Mouse (Mus musculus) limb, embryonic 14.5 days (tissue): ENCODE measurements at regions not wholly inside any gene's neighbourhood (a gene's known extent, or its start where the extent isn't known, plus 50 kb on each side); places are given as distances from the start of the nearest gene placed in this dataset.

Experiments
- ATAC-seq: fragments of 200-750 bp; cut with Nextera tagmentation; 2 replicates; pipeline ENCODE4 v1.8.0; 2017; ENCODE audit warnings: low read depth, moderate number of reproducible peaks, moderate TSS enrichment; ENCODE audit not compliant: low FRiP score
- DNase-seq: peaks from one replicate; pipeline ENCODE4 v3.0.0-alpha.2; 2015; ENCODE audit warnings: low spot score
- H3K27ac ChIP-seq: fragments of 300-500 bp; sonication (generic); replicated peaks from 2 replicates; pipeline ENCODE4 v1.5.1; 2014; ENCODE audit warnings: low read depth, mild to moderate bottlenecking, low read length, moderate library complexity, mixed read lengths
- H3K27me3 ChIP-seq: fragments of 300-500 bp; sonication (generic); 2 replicates; pipeline ENCODE4 v1.6.1; 2014; ENCODE audit warnings: low read length, mixed read lengths; ENCODE audit not compliant: control insufficient read depth, insufficient read depth
- H3K36me3 ChIP-seq: fragments of 300-500 bp; sonication (generic); 2 replicates; pipeline ENCODE4 v1.6.1; 2014; ENCODE audit warnings: mild to moderate bottlenecking, low read length, moderate library complexity, mixed read lengths; ENCODE audit not compliant: control insufficient read depth, insufficient read depth
- H3K4me1 ChIP-seq: fragments of 300-500 bp; sonication (generic); 2 replicates; pipeline ENCODE4 v1.6.1; 2014; ENCODE audit warnings: antibody characterized with exemption, low read length, mixed read lengths; ENCODE audit not compliant: control insufficient read depth, insufficient read depth
- H3K4me2 ChIP-seq: fragments of 300-500 bp; sonication (generic); replicated peaks from 2 replicates; pipeline ENCODE4 v1.6.1; 2014; ENCODE audit warnings: low read depth, mild to moderate bottlenecking, low read length, moderate library complexity; ENCODE audit not compliant: severe bottlenecking
- H3K4me3 ChIP-seq: fragments of 300-500 bp; sonication (generic); replicated peaks from 2 replicates; pipeline ENCODE4 v1.5.1; 2014; ENCODE audit warnings: low read length
- H3K9ac ChIP-seq: fragments of 300-500 bp; sonication (generic); 2 replicates; pipeline ENCODE4 v1.6.1; 2014; ENCODE audit warnings: mild to moderate bottlenecking, low read depth, low read length, moderate library complexity; ENCODE audit not compliant: severe bottlenecking
- H3K9me3 ChIP-seq: fragments of 300-500 bp; sonication (generic); 2 replicates; pipeline ENCODE4 v1.6.1; 2016; ENCODE audit warnings: low read length; ENCODE audit not compliant: control insufficient read depth
- POLR2A ChIP-seq: fragments of 200-500 bp; IDR thresholded peaks from 2 replicates; pipeline ENCODE4 v1.8.0; 2012; ENCODE audit warnings: inconsistent platforms, mild to moderate bottlenecking, moderate library complexity, borderline replicate concordance; ENCODE audit not compliant: insufficient read depth, insufficient read length; ENCODE audit errors: extremely low read depth
- WGBS: fragments of 180-500 bp; shearing (Covaris S2); extraction: QIAGEN DNeasy Blood & Tissue Kit; methylation state at CpG from one replicate; pipeline ENCODE4 v1.1.7; 2014; 5-methylcytosine and 5-hydroxymethylcytosine counted together

- Histone ChIP-seq H3K4me1 (no peaks in the 10 kb centered on the region), H3K4me3 (no peak overlapping the region), H3K27ac (no peak overlapping the region), H3K36me3 (no peaks in the 10 kb centered on the region), H3K9me3 (no peaks in the 10 kb centered on the region), H3K9ac (no peak overlapping the region), H3K4me2 (no peak overlapping the region), H3K27me3 (no peaks in the 10 kb centered on the region)
- WGBS = 84% methylated on average over 1 of the region's 1 CpGs
- ATAC-seq (no peak), DNase-seq (no peak)
- no peak for TF ChIP-seq POLR2A
Measured at GRCm38 (mm10) chr19:14736514-14736913, 138.7 kb upstream of the Tle4 start.

- ATAC-seq = no peak
- 7% methylated on average over 3 of the region's 3 CpGs for WGBS
- no peak for DNase-seq
- H3K4me3 ChIP-seq = no peak overlapping the region
- H3K9me3 ChIP-seq = no peaks in the 10 kb centered on the region
- no peak overlapping the region for H3K27ac ChIP-seq
- no peaks in the 10 kb centered on the region for H3K4me1 ChIP-seq
- TF ChIP-seq POLR2A = no peak
- H3K27me3 ChIP-seq = no peaks in the 10 kb centered on the region
- no peak overlapping the region for H3K9ac ChIP-seq
- no peak overlapping the region for H3K4me2 ChIP-seq
- no peaks in the 10 kb centered on the region for H3K36me3 ChIP-seq
Measured at GRCm38 (mm10) chr19:14725329-14725728, 127.5 kb upstream of the Tle4 start.

- Histone ChIP-seq H3K4me2 (no peak overlapping the region), H3K9ac (no peak overlapping the region), H3K27ac (no peak overlapping the region), H3K4me1 (no peaks in the 10 kb centered on the region), H3K36me3 (no peaks in the 10 kb centered on the region), H3K4me3 (no peak overlapping the region), H3K9me3 (no peaks in the 10 kb centered on the region), H3K27me3 (no peaks in the 10 kb centered on the region)
- TF ChIP-seq POLR2A = no peak
- no peak for ATAC-seq
- 43% methylated on average over 4 of the region's 4 CpGs for WGBS
- no peak for DNase-seq
Measured at GRCm38 (mm10) chr19:14724637-14725036, 126.8 kb upstream of the Tle4 start.

- H3K4me1 ChIP-seq = no peaks in the 10 kb centered on the region
- H3K36me3 ChIP-seq = no peaks in the 10 kb centered on the region
- no peak overlapping the region for H3K4me2 ChIP-seq
- ATAC-seq (no peak), DNase-seq (no peak)
- no peak overlapping the region for H3K9ac ChIP-seq
- no peak overlapping the region for H3K4me3 ChIP-seq
- H3K27ac ChIP-seq = no peak overlapping the region
- H3K9me3 ChIP-seq = no peaks in the 10 kb centered on the region
- H3K27me3 ChIP-seq = no peaks in the 10 kb centered on the region
- 90% methylated on average over 2 of the region's 2 CpGs for WGBS
- TF ChIP-seq POLR2A = no peak
Measured at GRCm38 (mm10) chr19:14705791-14706190, 107.9 kb upstream of the Tle4 start.

GRCm38 (mm10) chr19:14701116-14701515 lies 103.3 kb upstream of the Tle4 start:
- H3K36me3 ChIP-seq = no peaks in the 10 kb centered on the region
- no peak for DNase-seq
- no peak for TF ChIP-seq POLR2A
- no peak overlapping the region for H3K27ac ChIP-seq
- H3K4me2 ChIP-seq = no peak overlapping the region
- H3K4me3 ChIP-seq = no peak overlapping the region
- no peak for ATAC-seq
- no peaks in the 10 kb centered on the region for H3K9me3 ChIP-seq
- no peak overlapping the region for H3K9ac ChIP-seq
- H3K4me1 ChIP-seq = no peaks in the 10 kb centered on the region
- H3K27me3 ChIP-seq = no peaks in the 10 kb centered on the region
- 74% methylated on average over 4 of the region's 4 CpGs for WGBS

- Histone ChIP-seq H3K9ac (no peak overlapping the region), H3K4me2 (no peak overlapping the region), H3K9me3 (no peaks in the 10 kb centered on the region), H3K27me3 (no peaks in the 10 kb centered on the region), H3K4me3 (no peak overlapping the region), H3K4me1 (no peaks in the 10 kb centered on the region), H3K27ac (no peak overlapping the region), H3K36me3 (no peaks in the 10 kb centered on the region)
- DNase-seq = no peak
- TF ChIP-seq POLR2A = no peak
- no peak for ATAC-seq
- WGBS = 92% methylated on average over 10 of the region's 10 CpGs
Measured at GRCm38 (mm10) chr19:14695369-14695768, 97.5 kb upstream of the Tle4 start.
